Mouse (Mus musculus) Muller cell, postnatal 12 days (primary cell): ENCODE data around the gene Ankrd13b.

Experiments
- DNase-seq: peaks from one replicate; pipeline ENCODE4 v3.0.0-alpha.2; 2015; ENCODE audit errors: inconsistent ontology term

Gene Ankrd13b

DNA sequence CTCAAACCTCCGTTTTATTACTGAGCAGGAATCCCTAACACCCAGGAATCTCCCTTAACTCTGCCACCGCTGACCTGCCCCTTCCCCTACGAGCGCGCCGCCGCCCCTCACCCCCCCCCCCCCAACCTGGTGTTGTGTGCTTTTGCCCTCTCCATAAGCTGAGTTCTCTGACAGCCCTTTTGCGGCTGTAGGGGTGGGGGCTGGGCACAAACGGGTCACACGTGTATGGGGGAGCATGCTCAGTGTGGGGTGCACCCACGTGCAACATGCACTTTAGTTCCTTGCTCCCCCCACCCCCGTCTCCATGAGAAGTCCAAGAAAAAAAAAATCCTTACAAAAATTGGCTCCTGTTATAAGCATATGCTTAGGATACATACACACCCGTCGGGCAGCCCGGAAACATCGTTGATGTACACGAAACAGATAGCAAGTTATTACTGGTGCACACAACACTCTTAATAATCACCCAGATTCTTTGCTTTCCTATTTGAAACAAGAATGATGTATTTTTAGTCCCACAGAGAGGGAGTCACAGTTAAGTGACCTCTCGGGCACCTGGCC, 2.9 kb upstream of the Ankrd13b start:
- DNase-seq: no peak

DNA sequence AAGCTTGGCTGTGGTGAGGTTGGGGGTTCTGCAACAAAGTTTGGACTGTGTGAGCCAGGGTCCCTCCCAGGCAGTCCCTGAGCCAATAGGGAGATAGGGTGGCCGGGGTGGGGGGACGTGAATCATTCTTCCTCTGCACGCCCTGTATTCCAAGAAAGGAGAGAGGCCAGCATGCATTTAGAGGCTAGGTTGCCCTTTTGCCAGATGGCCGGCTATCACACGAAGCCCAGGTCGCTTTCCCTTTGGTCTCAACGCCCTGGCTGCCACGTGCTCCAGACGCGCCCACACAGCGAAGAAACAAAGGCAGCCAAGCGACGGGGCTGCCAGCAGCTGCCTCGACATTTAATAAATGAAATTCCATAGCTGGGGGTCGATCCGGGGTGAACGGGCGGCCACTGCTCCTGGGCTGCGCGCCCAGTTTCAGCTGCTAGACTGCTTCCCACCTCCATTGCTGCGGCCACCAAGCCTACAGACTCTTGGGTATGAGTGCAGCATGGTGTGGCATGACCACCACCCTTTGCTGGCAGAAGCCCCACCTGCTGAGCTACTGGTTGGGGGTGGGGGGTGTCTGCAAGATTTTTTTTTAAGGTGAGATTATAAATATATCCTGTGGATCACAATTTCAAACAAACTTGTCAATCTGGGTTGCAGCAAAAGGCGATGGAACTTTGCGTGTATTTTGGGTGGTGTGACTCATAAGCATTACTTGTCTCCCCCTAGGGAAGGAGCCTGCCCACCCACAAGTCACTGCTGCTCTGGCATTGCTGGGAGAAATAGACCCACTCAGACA, 2.2 kb upstream of the Ankrd13b start:
- DNase-seq: peak; percentile 99

DNA sequence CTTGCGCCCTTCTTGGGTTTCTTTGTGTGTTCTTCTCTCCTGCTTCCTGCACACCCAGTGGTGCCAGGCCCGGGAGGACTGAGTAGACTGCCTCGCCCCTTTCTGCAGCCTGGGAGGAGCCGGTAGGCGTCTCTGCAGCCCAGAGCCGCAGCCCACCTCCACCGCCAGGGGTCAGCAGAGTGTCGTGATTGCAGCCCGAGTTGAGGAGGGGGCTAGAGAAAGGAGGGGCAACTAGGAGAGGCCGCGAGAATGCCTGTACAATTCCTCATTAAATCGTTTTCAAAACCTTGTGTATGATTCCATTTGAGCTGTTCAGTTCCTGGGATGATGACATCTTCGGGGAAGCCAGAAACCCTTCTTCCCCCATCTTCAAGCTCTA, 1.6 kb upstream of the Ankrd13b start:
- DNase-seq: peak; percentile 96

DNA sequence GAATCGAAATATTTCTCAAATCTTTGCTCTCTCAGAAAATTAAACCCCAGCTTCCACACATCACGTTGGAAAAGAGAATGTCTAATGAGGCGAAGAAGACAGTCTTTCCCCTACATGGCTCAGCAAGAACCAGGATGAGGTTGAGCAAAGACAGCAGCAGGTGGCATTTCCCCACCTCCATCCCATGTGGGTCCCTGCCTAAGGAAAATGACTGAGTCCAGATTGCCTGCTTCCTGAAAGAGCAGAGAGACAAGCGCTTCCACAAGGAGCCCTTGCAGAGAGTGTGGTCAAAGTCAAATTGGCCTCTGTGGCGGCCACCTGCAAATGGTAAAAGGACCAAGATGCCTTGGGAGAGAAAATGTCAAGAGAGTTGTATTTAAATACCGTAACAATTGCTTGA, 973 bp upstream of the Ankrd13b start:
- DNase-seq: no peak

DNA sequence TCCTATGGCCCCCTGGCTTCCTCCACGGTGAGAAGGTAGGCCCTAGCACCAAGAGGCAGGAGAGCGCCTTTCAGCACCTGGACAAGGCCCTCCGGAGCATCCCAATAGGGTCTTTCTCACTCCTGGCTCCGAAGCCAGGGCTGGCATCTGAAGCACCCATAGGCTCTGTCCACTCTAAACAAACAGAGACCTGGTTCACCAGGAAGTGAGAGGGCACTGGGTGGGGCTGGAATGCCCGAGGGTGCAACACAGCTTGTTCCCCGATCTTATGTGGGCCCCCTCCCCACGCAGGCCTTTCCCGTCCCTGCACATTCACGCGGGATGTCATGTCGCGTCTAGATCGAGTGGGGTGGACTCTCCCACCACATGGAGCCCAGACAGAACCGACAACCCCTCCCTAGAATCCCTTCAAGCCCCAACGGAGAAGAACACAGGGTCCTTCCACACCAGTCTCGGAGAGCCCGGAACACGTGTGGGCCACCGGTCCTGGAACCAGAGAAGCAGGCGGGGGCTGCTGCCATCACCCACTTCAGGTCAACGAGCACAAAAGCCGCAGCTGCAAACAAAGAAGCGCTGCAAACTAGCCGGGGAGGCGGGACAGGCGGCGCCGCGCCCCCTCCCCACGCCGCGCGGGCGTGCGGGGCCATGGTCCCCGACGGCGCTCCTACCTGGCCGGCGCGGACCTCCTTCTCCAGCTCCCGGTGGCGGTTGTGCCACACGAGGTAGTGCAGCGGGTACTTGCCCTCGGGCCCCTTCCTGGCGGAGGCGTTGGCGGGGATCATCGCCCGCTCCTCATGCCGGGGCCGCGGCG, 502 bp downstream of the Ankrd13b start:
- peak; percentile 29 for DNase-seq

DNA sequence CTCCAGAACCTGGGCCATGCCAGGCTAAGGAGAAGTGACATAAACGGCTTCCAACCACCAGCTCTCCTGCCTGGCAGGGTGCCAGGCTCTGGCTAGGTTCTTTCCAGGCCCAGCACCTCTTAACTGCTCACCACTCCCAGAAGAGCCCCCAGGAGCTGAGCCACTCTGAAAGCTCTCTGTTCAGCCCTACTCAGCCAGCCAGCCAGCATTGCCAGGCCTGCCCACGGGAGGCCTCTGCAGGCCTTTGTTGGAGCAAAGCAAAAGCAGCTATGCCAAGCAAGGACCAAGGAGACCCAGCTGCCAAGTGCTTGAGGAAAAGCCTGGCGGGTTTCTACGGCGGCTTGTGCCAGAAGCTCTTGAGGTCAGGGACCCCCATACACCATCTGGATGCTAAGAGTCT, 2.7 kb downstream of the Ankrd13b start:
- DNase-seq: peak; percentile 52

DNA sequence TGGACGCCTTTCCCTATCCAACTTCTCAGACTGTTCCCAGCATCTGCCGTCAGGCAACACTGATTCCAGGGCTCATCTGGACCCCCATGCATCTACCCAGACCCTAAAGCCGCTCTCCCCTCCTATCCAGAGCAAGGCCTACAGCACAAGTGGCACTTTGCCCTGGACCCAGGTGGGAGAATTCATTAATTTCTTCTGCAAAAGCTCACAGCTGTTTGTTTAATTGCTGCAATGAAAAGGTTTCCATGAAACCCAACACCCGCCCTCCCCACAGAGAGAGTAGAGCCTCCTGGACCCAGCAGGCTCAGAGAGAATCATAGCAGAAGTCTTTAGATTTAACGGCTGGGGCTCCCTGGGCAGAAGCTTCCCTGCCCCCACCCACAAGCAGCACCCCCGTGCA, 4.2 kb downstream of the Ankrd13b start:
- DNase-seq: no peak

DNA sequence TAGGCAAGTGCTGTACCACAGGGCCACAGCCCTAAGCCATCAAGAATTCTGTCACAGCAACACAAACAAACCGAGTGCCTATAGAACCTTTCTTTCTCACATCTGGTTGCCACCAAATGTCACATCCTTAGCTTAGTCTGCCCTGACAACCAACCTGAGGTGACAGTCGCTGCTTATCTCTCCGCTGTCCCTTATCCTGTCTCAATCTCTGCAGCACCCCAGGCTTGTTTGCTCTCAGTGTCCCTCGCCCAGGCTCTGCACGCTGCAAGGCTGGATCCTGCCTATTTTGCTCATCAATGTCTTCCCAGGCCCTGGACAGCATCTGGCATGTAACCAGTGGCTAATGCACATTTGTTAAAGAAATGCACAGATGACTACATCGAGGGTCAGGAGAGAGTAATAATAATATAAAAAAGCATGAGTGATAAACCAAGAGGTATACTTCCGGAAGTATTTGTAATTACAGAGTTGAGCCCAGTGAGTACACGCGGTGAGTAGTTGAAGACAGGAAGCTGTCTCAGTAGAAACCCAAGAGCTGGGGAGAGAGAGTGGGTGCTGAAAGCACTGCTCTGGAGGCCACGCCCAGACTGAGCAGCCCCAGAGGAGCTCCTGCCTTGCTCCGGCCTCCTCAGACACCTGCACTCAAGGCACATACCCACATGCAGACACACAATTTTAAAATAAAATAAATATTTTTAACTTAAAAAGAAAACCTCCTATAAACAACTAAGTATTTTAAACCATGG, 5.8 kb downstream of the Ankrd13b start:
- no peak for DNase-seq

DNA sequence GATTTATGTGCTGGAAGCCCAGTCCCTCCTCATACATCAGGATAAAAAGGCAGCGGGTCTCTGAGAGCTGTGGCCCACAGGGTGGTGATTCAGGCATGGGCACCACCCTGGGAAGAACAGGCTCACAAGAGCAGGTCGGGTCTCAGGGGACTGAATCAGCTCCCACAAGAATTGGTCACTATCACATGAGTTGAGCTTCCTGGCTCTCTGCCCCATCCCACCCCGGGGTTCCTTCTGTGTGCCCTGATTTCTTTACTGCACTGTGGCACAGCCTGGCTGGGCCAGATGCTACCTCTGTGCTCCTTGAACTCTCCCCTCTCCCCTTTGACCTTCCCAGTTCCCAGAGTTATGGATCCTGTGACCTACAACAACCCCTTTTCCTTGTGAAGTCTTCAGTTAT, 6.4 kb downstream of the Ankrd13b start:
- peak; percentile 64 for DNase-seq

DNA sequence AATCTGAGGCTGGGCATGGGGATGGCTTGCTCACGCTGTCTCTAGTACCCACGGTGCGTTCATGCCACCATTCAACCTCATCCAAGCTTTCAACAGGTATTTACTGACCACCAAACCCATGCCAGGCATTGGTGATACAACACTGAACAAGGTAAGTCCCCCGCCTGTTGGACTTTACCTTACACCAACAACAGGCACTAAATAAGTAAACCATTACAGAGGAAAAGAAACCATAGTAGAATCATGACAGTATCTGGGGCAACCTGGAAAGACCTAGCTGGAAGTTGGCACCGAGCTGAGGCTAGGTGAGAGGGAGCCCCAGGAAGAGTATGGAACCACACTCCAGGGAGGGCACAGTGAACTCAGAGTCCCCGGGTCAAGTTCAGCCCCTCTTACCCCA, 12.6 kb downstream of the Ankrd13b start:
- DNase-seq: no peak

DNA sequence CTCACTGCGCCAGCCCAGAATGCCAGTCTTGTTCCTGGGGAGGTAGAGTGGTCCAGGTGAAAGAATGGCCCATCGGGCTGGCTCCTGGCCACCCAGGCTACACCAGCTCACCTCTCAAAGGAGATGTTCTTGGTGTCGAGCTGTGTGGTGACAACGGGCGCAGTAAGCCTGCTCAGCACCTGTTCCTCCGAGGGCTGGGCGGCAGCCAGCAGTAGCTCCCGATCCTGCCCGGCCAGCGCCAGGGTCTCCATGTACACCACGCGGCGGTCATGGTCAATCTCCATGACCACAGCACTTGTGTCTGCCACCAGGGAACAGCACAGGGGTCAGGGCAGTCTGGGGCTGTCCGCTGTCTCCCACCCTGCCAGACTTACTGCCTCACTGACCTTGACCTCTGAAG, 13.3 kb downstream of the Ankrd13b start:
- DNase-seq: no peak

DNA sequence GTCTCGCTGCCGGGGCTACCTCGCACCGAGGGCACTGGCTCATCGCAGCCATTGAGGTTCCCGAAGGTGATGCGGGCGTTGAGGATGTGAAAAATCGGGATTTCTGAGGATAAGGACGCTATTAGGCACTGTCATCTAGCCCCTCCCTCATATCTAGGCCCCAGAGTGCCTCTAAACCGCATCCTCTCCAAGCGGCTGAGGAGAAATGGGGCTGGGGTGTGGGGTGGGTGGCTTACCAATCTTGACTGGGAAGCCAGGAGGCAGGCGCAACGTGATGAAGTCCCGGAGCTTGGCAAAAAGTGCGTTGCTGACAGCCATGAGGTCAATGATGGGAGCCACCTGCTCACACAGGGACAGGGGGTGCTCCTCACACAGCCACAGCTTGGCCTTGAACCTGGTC, 16.7 kb downstream of the Ankrd13b start:
- no peak for DNase-seq

DNA sequence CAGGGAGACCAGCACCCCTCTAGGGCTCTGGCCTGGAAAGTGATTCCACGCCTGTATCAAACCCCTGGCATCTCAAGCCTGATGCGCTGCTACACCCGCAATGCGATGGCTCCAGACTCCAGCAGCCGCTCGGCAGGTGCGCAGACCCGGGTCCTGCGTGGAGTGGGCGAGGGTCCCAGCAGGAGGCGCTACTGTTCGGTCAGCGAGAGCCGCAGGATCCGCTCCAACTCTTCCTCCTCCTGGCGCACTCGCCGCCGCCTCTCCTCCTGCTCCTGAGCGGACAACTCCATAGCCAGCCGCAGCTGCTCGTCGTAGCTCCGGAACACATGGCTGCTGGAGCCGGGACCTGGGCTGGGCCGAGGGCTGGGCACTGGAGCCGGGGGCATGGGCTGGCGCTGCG, 18.1 kb downstream of the Ankrd13b start:
- no peak for DNase-seq

DNA sequence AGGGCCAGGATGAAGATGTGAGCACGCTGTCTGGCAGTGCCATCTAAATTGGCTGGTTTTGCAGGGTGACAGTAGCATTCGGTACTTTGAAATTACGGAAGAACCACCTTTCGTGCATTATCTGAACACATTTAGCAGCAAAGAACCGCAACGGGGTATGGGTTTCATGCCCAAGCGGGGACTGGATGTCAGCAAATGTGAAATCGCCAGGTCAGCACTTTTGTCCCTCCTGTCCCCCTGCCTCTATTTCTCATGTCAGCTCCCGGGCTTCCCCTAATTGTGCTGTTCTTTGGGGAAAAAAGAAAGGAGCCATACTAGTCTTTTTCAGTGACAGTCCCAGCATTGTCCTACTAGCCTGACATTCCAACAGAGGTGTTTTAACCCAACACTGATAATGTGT, 21.1 kb downstream of the Ankrd13b start:
- DNase-seq: no peak

DNA sequence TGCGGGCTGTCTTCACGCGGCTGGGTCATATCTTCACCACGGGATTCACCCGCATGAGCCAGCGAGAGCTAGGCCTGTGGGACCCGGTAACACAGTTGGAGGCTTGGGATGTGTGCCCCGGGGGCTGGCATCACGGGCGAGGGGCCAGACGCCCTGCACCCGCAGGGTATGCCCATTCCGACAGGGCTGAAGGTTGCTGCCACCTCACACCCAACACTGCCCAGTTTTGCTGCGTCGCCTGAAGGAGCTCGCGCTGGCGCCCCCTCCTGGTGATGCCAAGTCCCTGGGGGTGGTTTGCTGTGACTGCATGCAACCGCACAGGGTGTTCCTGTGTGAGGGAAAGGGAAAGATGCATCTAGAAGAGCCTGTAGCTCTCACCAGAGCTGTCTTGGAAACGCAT, 21.7 kb downstream of the Ankrd13b start:
- peak; percentile 67 for DNase-seq

DNA sequence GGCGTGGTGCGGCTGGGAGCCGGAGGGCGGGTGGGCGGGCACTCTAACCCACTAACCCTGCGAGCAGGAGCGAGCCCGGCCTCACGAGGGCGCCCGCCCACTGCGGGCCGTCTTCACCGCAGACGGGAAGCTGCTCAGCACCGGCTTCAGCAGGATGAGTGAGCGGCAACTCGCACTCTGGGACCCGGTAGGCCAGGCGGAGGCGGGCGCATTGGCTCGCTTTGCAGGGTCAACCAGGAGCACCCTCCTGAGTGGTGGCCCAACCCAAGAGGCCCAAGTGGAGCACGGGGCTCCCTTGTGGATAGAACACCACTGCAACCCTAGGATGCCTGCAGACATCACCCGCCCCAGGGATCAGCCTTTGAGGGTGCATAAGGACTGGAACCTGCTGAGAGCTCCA, 22.3 kb downstream of the Ankrd13b start:
- DNase-seq: peak; percentile 75

DNA sequence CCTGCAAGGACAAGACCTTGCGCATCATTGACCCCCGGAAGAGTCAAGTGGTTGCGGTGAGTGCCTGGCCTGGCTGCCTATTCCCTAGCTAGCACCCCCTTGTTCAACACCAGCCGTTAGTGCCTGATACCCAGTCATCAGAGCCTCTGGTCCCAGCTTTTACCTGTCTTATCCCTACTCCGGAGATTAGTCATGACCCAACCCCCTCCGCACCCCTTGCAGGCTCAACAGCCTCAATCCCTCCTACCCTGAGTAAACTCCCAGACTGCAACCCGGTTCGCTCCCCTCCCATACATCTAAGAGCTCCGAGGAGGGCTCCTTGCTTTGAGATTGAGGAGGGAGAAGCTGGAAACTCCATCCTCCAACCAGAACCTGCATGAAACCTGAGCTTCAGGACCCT, 22.9 kb downstream of the Ankrd13b start:
- no peak for DNase-seq

DNA sequence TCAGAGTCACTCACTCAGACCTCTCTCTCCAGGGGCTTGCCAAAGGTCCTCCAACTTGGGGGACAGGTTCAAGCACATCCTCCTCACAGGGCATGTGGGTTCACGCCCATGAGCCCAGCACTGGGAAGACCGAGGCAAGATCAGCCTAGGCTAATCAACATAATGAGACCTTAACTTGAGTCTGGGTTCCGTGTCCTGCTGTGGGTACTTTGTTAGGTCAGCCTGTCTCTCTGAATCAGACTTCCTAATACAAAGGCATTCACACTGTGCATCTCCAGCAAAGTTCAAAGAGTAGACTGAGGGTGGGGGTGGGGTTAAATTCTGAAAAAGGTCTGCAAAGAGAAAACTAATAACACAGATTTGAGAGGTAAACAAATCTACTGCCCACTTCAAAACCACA, 24.4 kb downstream of the Ankrd13b start:
- DNase-seq: peak; percentile 67

DNA sequence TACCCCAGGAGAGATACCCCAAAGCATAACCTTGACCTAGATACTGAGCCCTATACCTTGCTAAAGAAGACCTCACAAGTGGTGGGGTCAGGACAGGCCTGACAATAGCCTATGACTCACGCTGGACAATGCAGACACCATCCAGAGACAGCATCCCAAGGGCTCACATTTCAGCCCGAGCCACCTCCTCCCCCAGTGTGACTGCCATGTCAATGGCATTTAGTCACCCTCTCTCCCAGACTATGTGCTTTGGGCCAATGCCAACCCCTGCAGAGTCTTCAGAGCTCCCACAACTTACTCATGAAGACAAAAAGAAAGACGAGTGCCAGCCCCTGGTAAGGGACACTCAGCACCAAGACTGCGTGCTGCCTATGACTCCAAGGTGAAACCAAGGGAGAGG, 24.8 kb downstream of the Ankrd13b start:
- peak; percentile 89 for DNase-seq

DNA sequence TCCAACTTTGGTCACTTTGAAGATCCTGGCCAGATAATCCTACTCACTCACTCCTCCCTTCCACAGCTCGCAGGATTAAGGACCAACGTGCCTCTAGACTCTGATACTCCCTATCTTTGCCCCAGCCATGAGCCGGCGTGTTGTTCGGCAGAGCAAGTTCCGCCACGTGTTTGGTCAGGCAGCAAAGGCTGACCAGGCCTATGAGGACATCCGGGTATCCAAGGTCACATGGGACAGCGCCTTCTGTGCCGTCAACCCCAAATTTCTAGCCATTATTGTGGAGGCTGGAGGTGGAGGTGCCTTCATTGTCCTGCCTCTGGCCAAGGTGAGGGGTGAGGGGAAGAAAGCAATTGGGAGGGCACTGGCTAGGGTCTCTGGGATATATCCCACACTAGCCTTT, 25.7 kb downstream of the Ankrd13b start:
- DNase-seq: no peak

DNA sequence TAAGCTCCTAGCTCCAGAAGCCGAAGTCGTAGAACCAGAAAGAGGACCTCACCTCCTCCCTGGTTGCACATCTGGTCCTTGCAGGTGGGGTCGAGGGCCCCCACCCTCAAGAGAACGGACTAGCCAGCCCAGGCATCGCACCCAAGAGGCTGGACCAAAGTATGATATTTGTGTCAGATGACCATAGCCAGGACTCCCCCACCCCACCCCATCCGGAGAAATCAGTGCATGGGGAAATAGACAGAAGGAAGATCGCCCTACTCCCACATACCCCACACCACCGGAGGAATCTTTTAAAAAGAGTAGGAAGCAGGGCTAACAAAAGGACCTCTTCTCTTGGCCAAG, 26.4 kb downstream of the Ankrd13b start:
- no peak for DNase-seq
